Mouse (Mus musculus) erythroblast, adult 5-6 weeks (primary cell): ENCODE results near the gene Hist1h2bh. TPM values are rescaled to one million over a fixed set of nuclear protein-coding genes. Genes with fewer than 3 reads are reported as not detected.
"Not testable (repeated sequence)": the region's sequence is repeated elsewhere in the genome, so short reads cannot be mapped to it uniquely, and the experiment has no call there.

Source experiments
- ATAC-seq: replicated peaks from 2 replicates; pipeline ENCODE4 v1.8.0; 2016; ENCODE audit warnings: moderate number of reproducible peaks, mild to moderate bottlenecking, moderate TSS enrichment, inconsistent platforms; ENCODE audit not compliant: poor library complexity, low FRiP score, severe bottlenecking
- total RNA-seq, 2 experiments: library from RNA; stranded (forward) in 1 of 2; stranded (reverse) in 1 of 2; fragments of 150-400 nt in 1 of 2; fragments of 200-764, 138-1000 nt in 1 of 2; gene quantifications; 2 replicates each; pipeline versions ENCODE4 v1.2.3 to v1.2.4; 2015 to 2017; ENCODE audit warnings: low replicate concordance in 2 of 2

Gene Hist1h2bh
- total RNA-seq (2015; ENCODE audit: low replicate concordance): 13.4 and 18.2 TPM in 2 replicates
- 63.0 and 67.3 TPM in 2 replicates for total RNA-seq (2017; ENCODE audit: low replicate concordance)

DNA sequence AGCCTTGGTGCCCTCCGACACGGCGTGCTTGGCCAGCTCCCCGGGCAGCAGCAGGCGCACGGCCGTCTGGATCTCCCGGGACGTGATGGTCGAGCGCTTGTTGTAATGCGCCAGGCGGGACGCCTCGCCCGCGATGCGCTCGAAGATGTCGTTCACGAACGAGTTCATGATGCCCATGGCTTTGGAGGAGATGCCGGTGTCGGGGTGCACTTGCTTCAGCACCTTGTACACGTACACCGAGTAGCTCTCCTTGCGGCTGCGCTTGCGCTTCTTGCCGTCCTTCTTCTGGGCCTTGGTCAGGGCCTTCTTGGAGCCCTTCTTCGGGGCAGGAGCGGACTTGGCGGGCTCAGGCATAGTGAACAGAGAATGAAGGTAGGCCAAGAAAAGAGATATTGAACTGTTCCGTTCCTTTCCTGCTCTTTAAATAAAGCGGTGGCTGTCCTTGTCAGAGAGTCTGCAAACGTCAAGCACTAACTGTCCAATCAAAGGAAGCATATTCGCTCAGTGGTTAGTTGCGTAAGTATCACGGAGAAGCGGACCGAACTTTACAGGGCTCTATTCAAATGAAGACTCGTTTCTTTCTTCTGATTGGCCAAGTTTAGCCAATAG, at the start of gene Hist1h2bh:
Hist1h2bh (minus strand) TSS at position 394 of the 609 bp plus-strand sequence.
- peak; percentile 90 for ATAC-seq

GRCm38 (mm10) chr13:23592614-23593013, 49.4 kb upstream of the Hist1h2bh start:
- no peak for ATAC-seq

GRCm38 (mm10) chr13:23591886-23592285, 48.7 kb upstream of the Hist1h2bh start:
- not testable (repeated sequence) for ATAC-seq

DNA sequence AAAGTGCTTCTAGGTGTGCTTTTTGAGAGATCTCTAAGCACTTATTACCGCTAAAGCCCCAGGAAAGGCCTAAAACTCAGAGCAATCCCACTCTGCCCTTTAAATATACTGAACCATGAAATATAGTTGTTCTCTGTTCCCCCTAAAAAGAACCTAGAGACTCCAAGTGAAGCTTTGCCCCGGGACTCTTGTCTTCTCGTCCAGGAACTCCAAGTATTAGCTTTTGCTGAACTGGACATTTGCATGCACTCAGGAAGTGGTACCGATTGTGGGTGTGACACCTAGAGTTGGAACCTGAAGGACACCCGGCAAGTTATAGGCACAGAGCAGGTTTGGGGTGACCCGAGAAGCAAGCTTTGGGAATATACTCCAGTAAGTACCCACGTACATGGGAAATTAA, 48.0 kb upstream of the Hist1h2bh start:
- no peak for ATAC-seq

GRCm38 (mm10) chr13:23586940-23587225, 43.7 kb upstream of the Hist1h2bh start:
- ATAC-seq: no peak; the same call in 1 of the 2 replicates

DNA sequence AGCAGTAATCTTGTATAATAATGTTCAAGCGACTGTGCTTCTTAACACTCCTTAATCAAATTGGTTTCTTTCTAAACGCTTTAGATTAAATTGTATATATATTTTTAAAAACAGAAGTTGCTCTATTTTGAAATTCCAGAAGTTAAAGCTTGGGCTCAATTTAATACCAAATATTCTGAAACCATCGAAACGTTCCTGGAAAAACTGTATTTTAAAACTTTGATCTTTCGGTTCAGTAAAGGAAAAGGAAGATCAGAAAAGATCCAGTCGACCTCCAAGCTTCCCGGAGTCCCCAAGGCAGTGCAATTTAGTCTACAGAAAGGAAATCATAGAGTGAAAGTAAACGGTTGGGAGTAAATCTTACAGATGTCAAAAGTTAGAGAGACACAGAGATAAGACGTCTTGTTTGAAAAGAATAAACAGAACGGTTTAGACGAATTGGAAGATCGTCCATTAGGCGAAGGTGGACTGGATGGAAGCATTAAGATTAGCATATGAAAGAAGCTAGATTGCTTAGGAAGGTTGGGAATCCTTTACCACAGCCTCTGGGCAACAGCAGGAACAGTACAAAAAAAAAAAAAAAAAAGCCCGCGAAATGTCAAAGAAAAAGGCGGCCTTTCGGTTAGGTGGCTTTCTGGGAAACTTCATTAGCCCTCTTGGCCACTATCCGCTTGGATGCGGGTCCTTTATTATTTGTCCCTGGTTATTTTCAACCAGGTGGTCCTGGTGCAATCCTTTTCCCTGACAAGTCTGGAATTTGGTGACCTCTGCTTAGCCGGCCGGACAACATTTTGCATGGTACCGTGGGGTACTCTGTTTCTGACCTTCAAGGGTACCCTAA, 43.1 kb upstream of the Hist1h2bh start:
- ATAC-seq: peak; percentile 28; the same call in 1 of the 2 replicates

GRCm38 (mm10) chr13:23585442-23586098, 42.4 kb upstream of the Hist1h2bh start:
- ATAC-seq: peak; percentile 77

- ATAC-seq: peak; percentile 53
These were observed 41.8 kb upstream of the Hist1h2bh start for GRCm38 (mm10) chr13:23585029-23585441.

GRCm38 (mm10) chr13:23584331-23584730, 41.1 kb upstream of the Hist1h2bh start:
- no peak for ATAC-seq

DNA sequence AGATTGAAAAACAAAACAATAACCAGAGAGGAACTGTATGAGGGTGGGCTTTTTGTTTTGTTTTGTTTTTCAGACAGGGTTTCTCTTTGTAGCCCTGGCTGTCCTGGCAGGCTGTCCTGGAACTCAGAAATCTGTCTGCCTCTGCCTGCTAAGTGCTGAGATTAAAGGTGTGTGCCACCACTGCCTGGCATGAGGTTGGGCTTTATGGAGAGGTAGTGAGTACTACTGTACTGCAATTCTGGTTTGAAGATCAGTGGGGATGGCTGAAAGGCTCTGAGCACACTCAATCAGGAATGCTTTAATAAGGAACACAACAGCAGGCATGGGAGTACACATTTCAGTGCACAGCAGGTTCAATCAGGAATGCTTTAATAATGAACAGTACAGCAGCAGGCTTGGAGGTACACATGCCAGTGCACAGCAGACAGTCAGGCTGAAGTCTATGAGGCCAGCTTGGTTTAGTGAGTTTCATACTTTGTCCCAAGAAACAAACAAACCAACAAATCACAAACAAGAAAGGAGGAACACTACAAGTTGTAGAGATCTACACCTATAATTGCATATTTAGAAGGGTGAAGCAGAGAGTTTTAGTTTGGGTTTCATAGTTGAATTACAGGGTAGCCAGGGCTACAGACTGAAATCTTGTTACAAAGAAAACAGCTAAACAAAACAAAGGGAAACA, 40.3 kb upstream of the Hist1h2bh start:
- ATAC-seq: no peak

DNA sequence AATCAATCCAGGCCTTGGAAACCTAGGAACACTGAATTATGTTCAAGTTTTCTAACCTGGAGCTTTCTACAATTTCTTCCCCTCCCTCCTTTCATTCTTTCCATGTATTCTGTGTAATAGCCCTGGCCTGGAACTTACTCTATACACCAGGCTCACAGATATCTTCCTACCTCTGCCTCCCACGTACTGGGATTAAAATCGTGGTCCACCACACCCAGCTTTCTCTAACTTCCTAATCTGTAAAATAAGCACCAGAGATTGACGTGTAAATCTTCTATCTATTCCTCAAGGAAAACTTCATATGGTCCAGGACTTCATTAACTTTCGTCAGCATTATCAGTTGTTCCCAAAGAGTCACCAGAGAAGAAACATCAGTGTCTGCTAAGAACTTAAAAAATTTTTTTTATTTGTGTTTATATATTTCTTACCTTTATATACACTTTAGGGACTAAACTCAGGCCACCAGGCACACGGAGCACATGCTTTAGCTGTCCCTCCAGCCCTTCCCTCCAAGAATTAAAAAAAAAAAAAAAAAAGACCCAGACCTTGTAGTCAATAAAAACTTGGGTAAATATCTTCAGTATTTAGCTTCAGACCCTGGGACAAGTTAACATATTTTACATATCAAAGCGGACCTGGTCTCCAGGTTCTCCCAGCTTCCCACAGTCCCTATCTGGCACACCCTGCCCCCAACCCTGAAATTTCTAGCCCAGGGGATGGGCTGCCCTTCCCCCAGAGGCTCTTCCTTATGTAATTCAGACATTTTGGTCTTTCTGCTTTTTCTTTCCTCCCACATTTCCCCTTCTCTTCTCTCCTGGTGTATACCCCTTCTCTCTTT, 39.2 kb upstream of the Hist1h2bh start:
- ATAC-seq: peak; percentile 2

GRCm38 (mm10) chr13:23581408-23582218, 38.4 kb upstream of the Hist1h2bh start, which contains the start of gene Hist1h4d:
Hist1h4d (plus strand) TSS chr13:23581598.
- peak; percentile 60 for ATAC-seq

DNA sequence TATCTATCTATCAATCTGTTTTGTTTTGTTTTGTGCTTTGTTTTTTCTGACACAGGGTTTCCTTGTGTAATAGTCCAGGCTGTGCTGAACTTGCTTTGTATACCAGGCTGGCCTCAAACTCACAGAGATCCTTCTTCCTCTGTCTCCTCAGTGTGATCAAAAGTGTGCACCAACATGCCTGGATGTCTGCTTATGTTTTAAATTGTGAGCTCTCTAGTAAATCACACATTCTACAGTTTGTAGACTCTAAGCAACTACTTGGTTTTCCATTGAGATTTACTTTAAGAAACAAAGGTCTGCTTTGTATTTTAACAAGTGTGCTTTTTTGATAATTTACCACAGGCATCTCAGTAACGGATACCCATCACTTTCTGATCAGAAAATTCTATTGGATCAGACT, 34.6 kb upstream of the Hist1h2bh start:
- ATAC-seq: no peak

GRCm38 (mm10) chr13:23576906-23577639, 33.9 kb upstream of the Hist1h2bh start:
- no peak for ATAC-seq

DNA sequence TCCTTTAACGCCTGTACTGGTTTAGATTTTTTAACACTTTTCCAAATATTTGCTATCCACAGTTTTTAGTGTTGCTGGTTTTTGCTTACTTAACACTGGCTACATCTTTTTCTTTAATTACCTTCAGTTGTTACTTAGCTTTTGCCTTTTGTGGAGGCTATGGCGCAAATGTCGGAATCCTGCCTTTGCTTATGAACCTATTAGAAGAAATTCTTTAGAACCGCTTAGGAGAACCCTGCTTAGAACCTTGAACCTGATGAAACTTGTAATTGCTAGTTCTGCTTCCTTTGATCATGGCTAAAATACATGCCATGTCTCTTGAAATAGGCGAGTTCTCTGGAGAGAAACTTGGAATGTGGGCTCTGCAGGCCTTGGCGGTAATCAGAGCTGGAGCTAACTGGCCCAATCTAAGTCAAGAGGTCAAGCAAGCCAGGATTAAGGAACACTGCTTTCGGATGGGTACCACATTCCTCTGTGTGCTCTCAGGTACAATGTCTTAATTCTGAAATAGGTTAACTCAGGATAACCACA, 33.2 kb upstream of the Hist1h2bh start:
- peak; percentile 7 for ATAC-seq

DNA sequence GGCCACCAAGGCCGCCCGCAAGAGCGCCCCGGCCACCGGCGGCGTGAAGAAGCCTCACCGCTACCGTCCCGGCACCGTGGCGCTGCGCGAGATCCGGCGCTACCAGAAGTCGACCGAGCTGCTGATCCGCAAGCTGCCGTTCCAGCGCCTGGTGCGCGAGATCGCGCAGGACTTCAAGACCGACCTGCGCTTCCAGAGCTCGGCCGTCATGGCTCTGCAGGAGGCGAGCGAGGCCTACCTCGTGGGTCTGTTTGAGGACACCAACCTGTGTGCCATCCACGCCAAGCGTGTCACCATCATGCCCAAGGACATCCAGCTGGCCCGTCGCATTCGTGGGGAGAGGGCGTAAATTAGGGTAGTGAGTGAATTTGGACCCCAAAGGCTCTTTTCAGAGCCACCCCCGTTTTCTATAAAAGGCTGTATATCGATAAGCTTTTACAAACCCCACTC, 32.7 kb upstream of the Hist1h2bh start:
- ATAC-seq: not testable (repeated sequence)

DNA sequence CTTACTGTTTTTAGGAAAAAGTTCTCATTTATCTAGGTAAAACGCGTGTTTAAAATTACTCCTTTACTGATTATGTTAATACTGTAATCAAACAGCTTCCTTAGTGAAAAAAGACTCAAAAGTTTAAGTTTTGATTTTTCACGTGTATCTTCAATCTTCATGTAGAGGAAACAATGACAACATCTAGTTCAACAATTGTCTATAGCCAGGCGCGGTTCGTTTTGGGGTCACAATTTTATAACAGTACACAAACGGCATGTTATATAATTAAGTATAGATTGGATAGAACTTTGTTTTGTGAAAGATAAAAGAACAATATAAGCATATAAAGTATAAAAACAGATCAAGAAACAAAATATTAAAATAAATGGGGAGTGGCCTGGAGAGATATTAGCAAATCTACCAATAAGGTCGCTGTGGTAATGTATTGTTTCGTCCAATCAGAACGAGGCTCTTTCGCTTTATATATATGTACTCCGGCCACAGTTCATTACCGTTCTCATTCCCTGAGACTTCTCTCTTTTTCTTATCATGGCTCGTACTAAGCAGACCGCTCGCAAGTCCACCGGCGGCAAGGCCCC, 32.2 kb upstream of the Hist1h2bh start, which contains the start of gene Hist1h3d:
Hist1h3d (plus strand) TSS at position 493 of the 581 bp plus-strand sequence.
- peak; percentile 60 for ATAC-seq
